Mouse (Mus musculus) forebrain, embryonic 13.5 days (tissue): ENCODE measurements around the gene Gltpd2. TPM values are rescaled to one million over a fixed set of nuclear protein-coding genes. Genes with fewer than 3 reads are reported as not detected.
A peak's percentile ranks its signal among the peaks of the same experiment; 100 is the strongest.

Experiments
- ATAC-seq: fragments of 200-750 bp; cut with Nextera tagmentation; 2 replicates; pipeline ENCODE4 v1.8.0; 2017
- H3K27ac ChIP-seq: fragments of 300-500 bp; sonication (generic); 2 replicates; pipeline ENCODE4 v1.5.1; 2015; ENCODE audit warnings: inconsistent platforms, mild to moderate bottlenecking, moderate library complexity
- H3K27me3 ChIP-seq: fragments of 300-500 bp; sonication (generic); 2 replicates; pipeline ENCODE4 v1.6.1; 2015; ENCODE audit warnings: mild to moderate bottlenecking, inconsistent platforms
- H3K36me3 ChIP-seq: fragments of 300-500 bp; sonication (generic); 2 replicates; pipeline ENCODE4 v1.6.1; 2015; ENCODE audit warnings: mild to moderate bottlenecking, inconsistent platforms; ENCODE audit not compliant: poor library complexity, severe bottlenecking
- H3K4me1 ChIP-seq: fragments of 300-500 bp; sonication (generic); 2 replicates; pipeline ENCODE4 v1.6.1; 2015; ENCODE audit warnings: inconsistent platforms
- H3K4me2 ChIP-seq: fragments of 300-500 bp; sonication (generic); 2 replicates; pipeline ENCODE4 v1.6.1; 2015; ENCODE audit warnings: inconsistent platforms, mild to moderate bottlenecking, moderate library complexity
- H3K4me3 ChIP-seq: fragments of 300-500 bp; sonication (generic); 2 replicates; pipeline ENCODE4 v1.5.1; 2015; ENCODE audit warnings: mild to moderate bottlenecking, inconsistent platforms
- H3K9ac ChIP-seq: fragments of 300-500 bp; sonication (generic); 2 replicates; pipeline ENCODE4 v1.6.1; 2015; ENCODE audit warnings: mild to moderate bottlenecking, inconsistent platforms
- H3K9me3 ChIP-seq: fragments of 300-500 bp; sonication (generic); replicated peaks from 2 replicates; pipeline ENCODE4 v1.6.1; 2016; ENCODE audit warnings: inconsistent platforms
- WGBS: fragments of 180-500 bp; shearing (Covaris S2); methylation state at CpG from one replicate; pipeline ENCODE4 v1.1.7; 2015; 5-methylcytosine and 5-hydroxymethylcytosine counted together
- polyA plus RNA-seq: library from polyadenylated mRNA; unstranded; fragments of >200 nt; fragmentation: Nextera tagmentation; extraction: Ambion mirVana; gene quantifications from 2 replicates; pipeline ENCODE4 v1.2.1, GENCODE M21; 2015

Gene Gltpd2
- polyA plus RNA-seq, 1 experiment from 2014 or later, result not detected

DNA sequence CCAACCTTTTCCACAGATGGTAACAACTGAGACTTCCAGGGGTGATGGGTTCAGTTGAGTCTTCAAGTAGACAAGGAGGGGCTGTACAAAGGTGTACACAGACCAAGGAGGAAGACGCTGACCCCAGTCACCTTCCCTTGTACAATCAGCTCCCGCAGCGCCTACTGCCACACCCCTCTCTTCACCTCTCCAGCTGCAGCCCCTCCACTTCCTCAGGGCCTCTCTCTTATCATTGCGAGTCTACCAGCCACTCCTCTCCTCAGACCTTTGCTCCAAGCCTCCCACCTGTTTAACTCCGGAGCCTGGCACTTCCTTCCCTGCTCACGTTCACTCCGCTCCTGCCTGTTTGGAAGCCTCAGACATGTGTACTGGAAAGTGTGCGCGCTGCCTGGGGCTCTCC is 14.0 kb upstream of the Gltpd2 start, which contains the start of gene Tm4sf5:
Gene Tm4sf5, plus strand, starts transcription at position 275 of the 400 bp plus-strand sequence.
- no peaks in the 10 kb centered on the region for H3K27me3 ChIP-seq
- H3K36me3 ChIP-seq, result no peaks in the 10 kb centered on the region
- no peak within 1 kb of the TSS for H3K9ac ChIP-seq
- no peak within 1 kb of the TSS for H3K27ac ChIP-seq
- no peak for ATAC-seq
- 0 out of 2 replicates have a peak, but pooled peaks cover 4% of the 10 kb centered on the region for H3K4me1 ChIP-seq
- no peak within 1 kb of the TSS for H3K4me3 ChIP-seq
- 82% methylated on average over 9 of the region's 9 CpGs for WGBS
- H3K4me2 ChIP-seq, result no peak within 1 kb of the TSS
- no peaks in the 10 kb centered on the region for H3K9me3 ChIP-seq

DNA sequence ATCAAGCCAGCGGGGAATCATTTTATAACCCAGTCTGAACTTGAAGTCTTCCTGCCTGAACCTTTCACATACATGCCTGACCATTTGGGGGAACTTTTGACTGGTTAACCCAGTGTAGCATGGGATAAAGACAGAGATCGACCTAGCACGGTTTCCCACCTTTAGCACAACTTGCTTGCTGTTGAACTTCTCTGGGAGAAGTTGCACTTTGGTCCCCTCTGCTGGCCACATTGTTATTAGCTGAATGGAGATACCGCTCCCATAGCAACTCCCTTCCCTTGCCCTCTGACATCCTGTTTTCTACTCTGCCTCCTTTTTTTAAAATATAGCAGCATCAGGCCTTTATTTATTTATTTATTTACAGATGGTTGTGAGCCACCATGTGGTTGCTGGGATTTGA is 12.6 kb upstream of the Gltpd2 start:
- no peaks in the 10 kb centered on the region for H3K9me3 ChIP-seq
- H3K27me3 ChIP-seq, result no peaks in the 10 kb centered on the region
- no peak overlapping the region for H3K27ac ChIP-seq
- no peak overlapping the region for H3K4me3 ChIP-seq
- H3K4me1 ChIP-seq, result 0 out of 2 replicates have a peak, but pooled peaks cover 5% of the 10 kb centered on the region
- ATAC-seq, result no peak
- no peak overlapping the region for H3K4me2 ChIP-seq
- no peaks in the 10 kb centered on the region for H3K36me3 ChIP-seq
- no peak overlapping the region for H3K9ac ChIP-seq
- WGBS, result 32% methylated on average over 4 of the region's 4 CpGs

DNA sequence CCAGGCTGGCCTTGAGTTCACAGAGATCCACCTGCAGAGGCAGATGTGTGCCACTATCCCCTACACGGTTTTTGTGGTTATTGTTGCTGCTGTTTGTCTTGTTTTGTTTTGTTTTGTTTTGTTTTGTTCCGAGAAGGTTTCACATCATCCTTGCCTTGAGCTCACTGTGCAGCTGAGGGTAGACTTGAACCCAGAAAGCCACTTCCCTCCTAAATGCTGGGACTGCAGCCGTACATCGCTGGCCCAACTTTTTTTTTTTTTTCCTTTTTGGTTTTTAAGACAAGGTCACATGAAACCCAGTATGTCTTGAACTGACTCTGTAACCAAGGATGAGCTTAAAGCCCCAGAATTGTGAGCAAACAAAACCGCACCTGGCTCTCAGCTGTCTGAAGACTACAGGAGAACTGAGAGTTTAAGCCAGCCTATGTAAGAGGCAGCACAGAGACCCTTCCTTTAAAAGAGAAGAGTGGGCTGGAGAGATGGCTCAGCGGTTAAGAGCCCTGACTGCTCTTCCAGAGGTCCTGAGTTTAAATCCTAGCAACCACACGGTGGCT is 12.0 kb upstream of the Gltpd2 start:
- 70% methylated on average over 7 of the region's 7 CpGs for WGBS
- no peak overlapping the region for H3K27ac ChIP-seq
- H3K36me3 ChIP-seq, result no peaks in the 10 kb centered on the region
- no peaks in the 10 kb centered on the region for H3K27me3 ChIP-seq
- H3K4me1 ChIP-seq, result 0 out of 2 replicates have a peak, but pooled peaks cover 5% of the 10 kb centered on the region
- no peak overlapping the region for H3K4me3 ChIP-seq
- no peak for ATAC-seq
- H3K9me3 ChIP-seq, result no peaks in the 10 kb centered on the region
- no peak overlapping the region for H3K4me2 ChIP-seq
- no peak overlapping the region for H3K9ac ChIP-seq

DNA sequence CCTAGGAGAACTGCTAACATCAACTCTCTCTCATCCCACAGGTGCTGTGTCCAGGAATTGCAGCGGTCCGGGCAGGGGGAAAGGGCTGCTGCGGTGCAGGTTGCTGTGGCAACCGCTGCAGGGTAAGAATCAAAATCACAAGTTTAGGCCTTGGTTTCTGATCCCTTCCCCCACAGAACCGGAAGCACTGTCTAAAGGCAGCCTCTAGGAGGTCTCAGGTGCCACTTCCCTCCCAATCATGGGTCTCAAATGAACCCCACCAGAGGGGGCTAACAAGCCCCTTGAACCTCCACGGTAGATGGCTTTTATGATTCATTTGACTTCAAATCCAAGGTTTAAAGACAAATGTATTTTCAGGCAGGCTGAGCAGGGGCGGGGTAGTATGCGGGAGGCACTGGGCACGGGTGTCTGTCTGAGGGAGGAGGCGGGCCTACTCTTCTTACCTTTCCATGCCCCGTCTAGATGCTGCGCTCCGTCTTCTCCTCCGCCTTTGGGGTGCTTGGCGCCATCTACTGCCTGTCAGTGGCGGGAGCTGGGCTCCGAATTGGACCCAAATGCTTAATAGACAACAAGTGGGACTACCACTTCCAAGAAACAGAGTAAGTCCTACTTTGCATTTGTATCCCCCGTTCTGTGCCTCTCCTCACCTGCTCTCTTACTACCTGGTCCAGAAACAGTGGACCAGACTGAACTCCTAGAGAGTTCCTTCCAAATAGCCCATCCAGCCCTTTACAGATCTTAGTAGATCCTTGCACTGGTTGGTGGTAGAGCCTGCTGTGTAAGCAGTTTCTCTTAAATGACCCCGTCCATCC is 9.0 kb upstream of the Gltpd2 start:
- Histone ChIP-seq H3K27ac (no peak overlapping the region), H3K9ac (no peak overlapping the region), H3K4me3 (no peak overlapping the region), H3K4me2 (peak overlapping the region; percentile 42), H3K4me1 (0 out of 2 replicates have a peak, but pooled peaks cover 5% of the 10 kb centered on the region), H3K36me3 (no peaks in the 10 kb centered on the region), H3K27me3 (no peaks in the 10 kb centered on the region), H3K9me3 (no peaks in the 10 kb centered on the region)
- ATAC-seq, result 0 out of 2 replicates have a peak, but pooled peaks have one; percentile 41
- WGBS, result 10% methylated on average over 19 of the region's 19 CpGs

DNA sequence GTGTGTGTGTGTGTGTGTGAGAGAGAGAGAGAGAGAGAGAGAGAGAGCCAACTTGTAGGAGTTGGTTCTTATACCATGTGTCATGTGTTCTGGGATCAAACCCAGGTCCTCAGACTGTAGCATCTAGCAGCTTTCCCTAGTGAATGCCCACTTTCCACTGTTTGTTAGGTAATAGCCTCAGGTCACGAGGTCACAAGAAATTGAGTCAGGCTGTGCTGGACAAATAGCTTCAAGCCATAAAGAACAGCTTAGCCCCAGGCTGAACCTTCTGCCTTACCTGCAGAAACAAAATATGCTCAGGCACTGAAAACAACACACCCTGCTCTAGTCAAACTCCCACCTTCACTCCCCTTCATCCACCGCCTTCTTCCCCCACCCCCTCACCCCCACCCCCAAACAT is 7.8 kb upstream of the Gltpd2 start:
- H3K9me3 ChIP-seq, result no peaks in the 10 kb centered on the region
- H3K4me1 ChIP-seq, result 0 out of 2 replicates have a peak, but pooled peaks cover 5% of the 10 kb centered on the region
- 83% methylated on average over 2 of the region's 2 CpGs for WGBS
- H3K9ac ChIP-seq, result no peak overlapping the region
- no peak overlapping the region for H3K27ac ChIP-seq
- ATAC-seq, result no peak
- H3K4me2 ChIP-seq, result no peak overlapping the region
- no peaks in the 10 kb centered on the region for H3K36me3 ChIP-seq
- no peak overlapping the region for H3K4me3 ChIP-seq
- no peaks in the 10 kb centered on the region for H3K27me3 ChIP-seq

DNA sequence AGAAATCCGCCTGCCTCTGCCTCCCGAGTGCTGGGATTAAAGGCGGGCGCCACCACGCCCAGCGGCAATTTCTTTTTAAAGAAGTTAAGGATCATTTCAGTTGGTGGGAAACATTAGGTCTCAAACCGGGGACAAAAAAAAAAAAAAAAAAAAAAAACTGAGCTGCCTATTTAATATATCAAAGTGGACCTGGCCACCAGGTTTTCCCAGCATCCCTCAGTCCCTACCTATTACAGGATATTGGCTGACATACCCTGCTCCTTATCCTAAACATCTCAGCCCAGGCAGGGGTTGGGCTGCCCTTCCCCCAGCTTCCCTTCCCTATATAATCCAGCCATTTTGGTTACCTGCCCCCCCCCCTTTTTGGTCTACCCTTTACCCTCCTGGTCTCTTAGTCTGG is 7.2 kb upstream of the Gltpd2 start:
- WGBS, result 87% methylated on average over 7 of the region's 7 CpGs
- Histone ChIP-seq H3K9ac (no peak overlapping the region), H3K9me3 (no peaks in the 10 kb centered on the region), H3K27ac (no peak overlapping the region), H3K4me2 (no peak overlapping the region), H3K4me3 (no peak overlapping the region), H3K27me3 (no peaks in the 10 kb centered on the region), H3K4me1 (0 out of 2 replicates have a peak, but pooled peaks cover 5% of the 10 kb centered on the region), H3K36me3 (no peaks in the 10 kb centered on the region)
- ATAC-seq, result no peak

DNA sequence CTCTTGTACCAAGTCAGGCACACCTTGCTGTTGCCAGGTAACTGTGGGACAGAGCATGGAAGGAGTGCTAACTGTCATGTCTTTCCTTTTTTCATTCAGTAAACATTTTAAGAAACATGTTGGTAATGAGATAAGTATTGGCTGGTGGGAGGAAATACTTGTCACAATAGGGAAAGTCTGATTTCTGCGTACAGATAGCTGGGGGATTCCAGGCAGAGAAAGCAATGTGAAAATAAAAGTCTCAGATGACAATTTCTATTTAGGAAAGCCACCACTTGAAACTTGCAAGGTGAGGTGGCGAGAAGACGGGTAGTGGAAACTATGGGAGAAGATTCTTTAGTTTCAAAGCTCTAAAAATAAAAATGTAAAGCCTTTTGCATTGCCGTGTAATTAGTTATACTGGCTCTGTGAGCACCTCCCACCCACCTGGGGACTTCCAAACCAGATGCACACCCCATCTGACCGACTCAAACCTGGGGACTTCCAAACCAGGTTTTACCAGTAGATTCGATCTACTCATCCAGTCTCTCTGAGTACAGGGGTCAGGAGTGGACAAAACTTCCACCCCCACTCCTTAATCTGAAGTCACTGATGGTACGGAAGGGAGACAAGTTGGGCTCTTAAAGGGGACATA is 6.2 kb upstream of the Gltpd2 start:
- Histone ChIP-seq H3K9ac (no peak overlapping the region), H3K27me3 (no peaks in the 10 kb centered on the region), H3K27ac (no peak overlapping the region), H3K4me3 (no peak overlapping the region), H3K9me3 (no peaks in the 10 kb centered on the region), H3K36me3 (no peaks in the 10 kb centered on the region), H3K4me2 (no peak overlapping the region), H3K4me1 (0 out of 2 replicates have a peak, but pooled peaks cover 5% of the 10 kb centered on the region)
- 79% methylated on average over 7 of the region's 7 CpGs for WGBS
- ATAC-seq, result no peak

DNA sequence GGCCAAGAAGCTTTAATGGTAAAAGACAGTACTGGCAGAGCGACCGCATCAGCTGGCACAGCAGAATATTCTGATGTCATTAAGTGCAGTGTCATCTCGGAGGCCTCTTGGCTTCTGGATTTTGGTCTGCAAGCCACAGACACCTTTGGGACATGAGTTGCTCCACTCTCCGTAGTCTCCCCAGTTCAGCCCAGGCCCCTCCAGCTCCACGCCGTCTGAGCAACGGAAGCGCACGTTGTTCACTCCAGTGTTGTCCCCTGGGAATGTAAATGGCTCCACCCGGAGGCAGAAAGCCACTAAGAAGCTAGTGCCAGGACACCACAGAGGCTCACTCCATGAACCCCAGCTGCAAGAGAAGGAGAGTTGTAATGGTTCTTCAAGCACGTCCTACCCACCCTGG is 5.5 kb upstream of the Gltpd2 start:
- no peak overlapping the region for H3K4me3 ChIP-seq

DNA sequence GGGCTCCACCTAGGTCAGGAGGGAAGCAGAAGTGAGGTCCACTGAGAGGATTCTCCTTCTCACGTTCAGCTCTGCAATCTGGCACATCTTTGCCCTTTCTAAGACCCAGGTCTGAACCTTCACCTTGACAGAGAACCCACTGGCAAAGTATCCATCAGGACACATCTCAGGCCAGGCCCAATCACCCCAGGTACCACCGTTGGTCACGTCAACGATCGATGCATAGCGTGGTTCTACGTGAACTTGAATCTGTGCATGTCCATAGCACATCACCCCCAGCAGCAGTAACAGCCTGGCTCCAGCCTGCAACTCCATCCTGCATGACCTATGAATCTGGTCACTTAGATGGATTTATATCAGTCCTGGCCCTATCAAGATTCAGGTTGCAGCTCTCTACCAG is 4.7 kb upstream of the Gltpd2 start, which contains the start of gene Vmo1:
Gene Vmo1, minus strand, starts transcription at position 329 of the 400 bp plus-strand sequence.
- Histone ChIP-seq H3K27ac (no peak within 1 kb of the TSS), H3K27me3 (peaks cover 4% of the 10 kb centered on the region; the same call in 1 of the 2 replicates), H3K9me3 (no peaks in the 10 kb centered on the region), H3K4me3 (no peak within 1 kb of the TSS), H3K36me3 (no peaks in the 10 kb centered on the region), H3K9ac (0 out of 2 replicates have a peak within 1 kb of the TSS, but pooled peaks have one; percentile 5), H3K4me1 (0 out of 2 replicates have a peak, but pooled peaks cover 5% of the 10 kb centered on the region), H3K4me2 (no peak within 1 kb of the TSS)
- WGBS, result 87% methylated on average over 7 of the region's 7 CpGs
- ATAC-seq, result no peak

More for the DNA sequence above, 5.5 kb upstream of the Gltpd2 start:
- Histone ChIP-seq H3K36me3 (no peaks in the 10 kb centered on the region), H3K9ac (no peak overlapping the region), H3K27ac (no peak overlapping the region), H3K27me3 (no peaks in the 10 kb centered on the region), H3K4me2 (no peak overlapping the region), H3K4me1 (0 out of 2 replicates have a peak, but pooled peaks cover 5% of the 10 kb centered on the region), H3K9me3 (no peaks in the 10 kb centered on the region)
- 61% methylated on average over 11 of the region's 11 CpGs for whole genome bisulfite sequencing
- no peak for ATAC-seq

DNA sequence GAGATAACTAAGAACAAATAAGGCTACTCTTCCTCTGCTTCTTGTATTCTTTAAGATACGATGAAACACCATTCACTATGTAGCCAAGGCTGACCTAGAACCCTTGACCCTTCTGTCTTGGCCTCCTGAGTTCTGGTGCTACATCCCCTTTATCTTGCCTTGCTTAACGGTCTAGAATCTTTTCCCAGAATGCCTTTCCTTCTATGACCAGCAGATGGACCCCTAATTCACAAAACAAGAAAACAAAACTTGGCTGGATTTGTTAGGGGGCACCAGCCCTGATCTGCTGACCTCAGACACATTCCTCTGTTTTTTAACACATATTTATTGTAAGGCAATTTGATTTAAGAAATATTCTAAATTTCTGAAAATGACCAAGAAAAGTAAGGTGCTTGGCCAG is 2.6 kb upstream of the Gltpd2 start:
- Histone ChIP-seq H3K4me3 (no peak overlapping the region), H3K27me3 (peaks cover 15% of the 10 kb centered on the region; the same call in 1 of the 2 replicates), H3K4me1 (peaks cover 8% of the 10 kb centered on the region; the same call in 1 of the 2 replicates), H3K27ac (no peak overlapping the region), H3K36me3 (no peaks in the 10 kb centered on the region), H3K4me2 (no peak overlapping the region), H3K9me3 (no peaks in the 10 kb centered on the region), H3K9ac (no peak overlapping the region)
- 17% methylated on average over 2 of the region's 2 CpGs for WGBS
- no peak for ATAC-seq

DNA sequence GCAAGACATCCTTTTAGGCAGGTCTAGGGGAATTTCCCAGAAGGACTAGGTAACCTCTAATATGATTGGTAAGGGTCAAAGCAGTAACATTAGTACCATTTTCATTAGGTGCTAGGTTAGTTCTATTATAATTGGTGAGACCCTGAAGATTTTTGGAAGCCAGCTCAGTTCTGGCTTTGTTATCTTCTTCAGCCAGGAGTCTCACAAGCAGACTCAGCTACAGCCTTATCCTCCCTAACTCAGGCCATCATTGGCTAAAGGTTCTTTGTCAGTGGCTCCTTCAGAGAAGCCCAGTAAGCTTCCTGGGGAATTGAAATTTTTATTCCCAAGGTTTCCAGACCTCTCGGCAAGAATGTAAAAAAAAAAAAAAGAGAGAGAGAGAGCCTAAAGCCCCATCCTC is 560 bp upstream of the Gltpd2 start:
- ATAC-seq, result no peak
- peaks cover 15% of the 10 kb centered on the region; the same call in 1 of the 2 replicates for H3K27me3 ChIP-seq
- H3K4me1 ChIP-seq, result peaks cover 8% of the 10 kb centered on the region; the same call in 1 of the 2 replicates
- H3K36me3 ChIP-seq, result no peaks in the 10 kb centered on the region
- 62% methylated on average over 1 of the region's 1 CpGs for WGBS
- no peak overlapping the region for H3K27ac ChIP-seq
- no peak overlapping the region for H3K9ac ChIP-seq
- H3K4me2 ChIP-seq, result no peak overlapping the region
- H3K9me3 ChIP-seq, result no peaks in the 10 kb centered on the region
- no peak overlapping the region for H3K4me3 ChIP-seq
